Mouse (Mus musculus): ENCODE measurements around the gene Ifnz.
"Not testable (repeated sequence)": the region's sequence is repeated elsewhere in the genome, so short reads cannot be mapped to it uniquely, and the experiment has no call there.

Gene Ifnz

GRCm38 (mm10) chr4:88788402-88788801, 6.5 kb downstream of the Ifnz start, which contains the start of gene Gm13277:
Gene Gm13277 (plus strand): TSS chr4:88788632.
- DNase-seq: peak; percentile 77 to 78

GRCm38 (mm10) chr4:88791250-88791649, 9.3 kb downstream of the Ifnz start, which contains the start of gene Gm13278:
Gene Gm13278 (plus strand): TSS chr4:88791550.
- DNase-seq: not testable (repeated sequence)

GRCm38 (mm10) chr4:88793936-88794675, 12.2 kb downstream of the Ifnz start, which contains the start of gene Gm13275:
Gene Gm13275 (plus strand): TSS chr4:88794487.
- DNase-seq: peak; percentile 78 to 85

GRCm38 (mm10) chr4:88797097-88797496, 15.2 kb downstream of the Ifnz start, which contains the start of gene Gm13279:
Gene Gm13279 (plus strand): TSS chr4:88797397.
- DNase-seq: not testable (repeated sequence)

GRCm38 (mm10) chr4:88799365-88799764, 17.4 kb downstream of the Ifnz start, which contains the start of gene Gm13285:
Gene Gm13285 (plus strand): TSS chr4:88799665.
- DNase-seq: not testable (repeated sequence)

GRCm38 (mm10) chr4:88802954-88803353, 21.0 kb downstream of the Ifnz start, which contains the start of gene Gm13287:
Gene Gm13287 (plus strand): TSS chr4:88803254.
- not testable (repeated sequence) for DNase-seq

- not testable (repeated sequence) for DNase-seq
Measured at GRCm38 (mm10) chr4:88805231-88805630, 23.3 kb downstream of the Ifnz start, which contains the start of gene Gm13288. Gene Gm13288 (plus strand): TSS chr4:88805531.

- peak; percentile 15 to 29 for DNase-seq
Measured at GRCm38 (mm10) chr4:88805761-88806160, 23.8 kb downstream of the Ifnz start.

GRCm38 (mm10) chr4:88815928-88816327, 34.0 kb downstream of the Ifnz start, which contains the start of gene Ifna7:
Gene Ifna7 (plus strand): TSS chr4:88816228.
- DNase-seq: no peak

GRCm38 (mm10) chr4:88819659-88820058, 37.7 kb downstream of the Ifnz start, which contains the start of gene Ifna11:
Gene Ifna11 (plus strand): TSS chr4:88819959.
- DNase-seq: no peak

GRCm38 (mm10) chr4:88822995-88823394, 41.1 kb downstream of the Ifnz start:
- DNase-seq: peak; percentile 32 to 33

GRCm38 (mm10) chr4:88827116-88827515, 45.2 kb downstream of the Ifnz start, which contains the start of gene Ifna6:
Gene Ifna6 (plus strand): TSS chr4:88827416.
- DNase-seq: not testable (repeated sequence)

GRCm38 (mm10) chr4:88830523-88830922, 48.6 kb downstream of the Ifnz start:
- DNase-seq: peak; percentile 46 to 59
